Mouse (Mus musculus): ENCODE measurements at regions not wholly inside any gene's neighbourhood (a gene's known extent, or its start where the extent isn't known, plus 50 kb on each side); places are given as distances from the start of the nearest gene placed in this dataset.

- no peak for DNase-seq (ENCODE audit: low spot score)
These were observed 255.3 kb downstream of the Med13l start for GRCm38 (mm10) chr5:118815783-118816182.

- no peak for DNase-seq (ENCODE audit: low spot score)
These were observed 257.8 kb downstream of the Med13l start for GRCm38 (mm10) chr5:118818294-118818693.

GRCm38 (mm10) chr5:118824791-118825190, 264.3 kb downstream of the Med13l start:
- no peak for DNase-seq (ENCODE audit: low spot score)

GRCm38 (mm10) chr5:118829031-118829698, 268.7 kb downstream of the Med13l start:
- DNase-seq (ENCODE audit: low spot score): no peak

- DNase-seq (ENCODE audit: low spot score): no peak
These were observed 272.2 kb downstream of the Med13l start for GRCm38 (mm10) chr5:118832701-118833100.

GRCm38 (mm10) chr5:118834129-118834528, 273.6 kb downstream of the Med13l start:
- no peak for DNase-seq (ENCODE audit: low spot score)

- no peak for DNase-seq (ENCODE audit: low spot score)
These were observed 276.5 kb downstream of the Med13l start for GRCm38 (mm10) chr5:118837001-118837400.

- peak; percentile 29 for DNase-seq (ENCODE audit: low spot score)
These were observed 277.9 kb downstream of the Med13l start for GRCm38 (mm10) chr5:118838421-118838820.

GRCm38 (mm10) chr5:118839916-118840315, 279.4 kb downstream of the Med13l start:
- DNase-seq (ENCODE audit: low spot score): no peak

GRCm38 (mm10) chr5:118841210-118842016, 280.9 kb downstream of the Med13l start:
- DNase-seq (ENCODE audit: low spot score): no peak

- no peak for DNase-seq (ENCODE audit: low spot score)
These were observed 281.5 kb downstream of the Med13l start for GRCm38 (mm10) chr5:118842017-118842396.

- DNase-seq (ENCODE audit: low spot score): no peak
These were observed 296.5 kb downstream of the Med13l start for GRCm38 (mm10) chr5:118857001-118857400.

GRCm38 (mm10) chr5:118861143-118861847, 300.8 kb downstream of the Med13l start:
- DNase-seq (ENCODE audit: low spot score): no peak

GRCm38 (mm10) chr5:118867511-118867910, 307.0 kb downstream of the Med13l start:
- no peak for DNase-seq (ENCODE audit: low spot score)

- DNase-seq (ENCODE audit: low spot score): no peak
These were observed 308.9 kb downstream of the Med13l start for GRCm38 (mm10) chr5:118869330-118869729.

- no peak for DNase-seq (ENCODE audit: low spot score)
These were observed 313.4 kb downstream of the Med13l start for GRCm38 (mm10) chr5:118873871-118874270.

GRCm38 (mm10) chr5:118875096-118875637, 314.7 kb downstream of the Med13l start:
- DNase-seq (ENCODE audit: low spot score): no peak

GRCm38 (mm10) chr5:118876586-118877312, 316.3 kb downstream of the Med13l start:
- DNase-seq (ENCODE audit: low spot score): no peak

GRCm38 (mm10) chr5:118877313-118877669, 316.8 kb downstream of the Med13l start:
- DNase-seq (ENCODE audit: low spot score): no peak

GRCm38 (mm10) chr5:118877831-118878230, 317.4 kb downstream of the Med13l start:
- no peak for DNase-seq (ENCODE audit: low spot score)

- no peak for DNase-seq (ENCODE audit: low spot score)
These were observed 318.2 kb downstream of the Med13l start for GRCm38 (mm10) chr5:118878722-118879121.

Measured in testis, postnatal 14 days (tissue).